Mouse (Mus musculus): ENCODE measurements at regions not wholly inside any gene's neighbourhood (a gene's known extent, or its start where the extent isn't known, plus 50 kb on each side); places are given as distances from the start of the nearest gene placed in this dataset.

GRCm38 (mm10) chr4:124349610-124350295, 260.9 kb downstream of the 3100002H09Rik start:
- DNase-seq (ENCODE audit: low read depth, low spot score): no peak
- Histone ChIP-seq H3K27me3 (ENCODE audit: control insufficient read depth, insufficient read depth, low read length, poor library complexity, severe bottlenecking) (no peaks in the 10 kb centered on the region), H3K36me3 (ENCODE audit: control insufficient read depth, insufficient read depth, low read length, poor library complexity, severe bottlenecking) (no peaks in the 10 kb centered on the region)

- Histone ChIP-seq H3K27me3 (ENCODE audit: control insufficient read depth, insufficient read depth, low read length, poor library complexity, severe bottlenecking) (no peaks in the 10 kb centered on the region), H3K36me3 (ENCODE audit: control insufficient read depth, insufficient read depth, low read length, poor library complexity, severe bottlenecking) (no peaks in the 10 kb centered on the region)
- DNase-seq (ENCODE audit: low read depth, low spot score): no peak
Measured at GRCm38 (mm10) chr4:124349055-124349454, 261.5 kb downstream of the 3100002H09Rik start.

DNA sequence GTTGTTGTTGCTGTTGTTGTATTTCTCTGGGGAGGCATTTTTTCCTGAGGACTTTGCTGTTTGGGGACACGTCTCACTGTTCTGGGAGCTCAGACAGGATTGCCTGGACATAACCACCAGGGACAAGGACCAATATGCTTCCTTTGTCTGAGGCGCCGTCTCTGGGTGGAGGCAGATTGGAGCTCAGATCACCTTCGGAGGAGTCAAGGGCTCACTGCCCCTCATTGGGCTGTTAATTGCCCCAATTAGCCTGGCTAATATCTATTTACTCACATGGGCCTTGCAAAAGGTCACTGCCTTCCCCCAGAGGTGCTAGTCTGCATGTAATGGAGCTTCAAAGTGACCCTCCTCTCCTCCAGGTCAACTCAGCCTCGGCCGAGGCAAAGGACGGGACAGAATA, 270.5 kb downstream of the 3100002H09Rik start:
- DNase-seq (ENCODE audit: low read depth, low spot score): no peak
- Histone ChIP-seq H3K27me3 (ENCODE audit: control insufficient read depth, insufficient read depth, low read length, poor library complexity, severe bottlenecking) (no peaks in the 10 kb centered on the region), H3K36me3 (ENCODE audit: control insufficient read depth, insufficient read depth, low read length, poor library complexity, severe bottlenecking) (no peaks in the 10 kb centered on the region)

- DNase-seq (ENCODE audit: low read depth, low spot score): no peak
- Histone ChIP-seq H3K36me3 (ENCODE audit: control insufficient read depth, insufficient read depth, low read length, poor library complexity, severe bottlenecking) (no peaks in the 10 kb centered on the region), H3K27me3 (ENCODE audit: control insufficient read depth, insufficient read depth, low read length, poor library complexity, severe bottlenecking) (no peaks in the 10 kb centered on the region)
Measured at GRCm38 (mm10) chr4:124335726-124336125, 274.9 kb downstream of the 3100002H09Rik start.

DNA sequence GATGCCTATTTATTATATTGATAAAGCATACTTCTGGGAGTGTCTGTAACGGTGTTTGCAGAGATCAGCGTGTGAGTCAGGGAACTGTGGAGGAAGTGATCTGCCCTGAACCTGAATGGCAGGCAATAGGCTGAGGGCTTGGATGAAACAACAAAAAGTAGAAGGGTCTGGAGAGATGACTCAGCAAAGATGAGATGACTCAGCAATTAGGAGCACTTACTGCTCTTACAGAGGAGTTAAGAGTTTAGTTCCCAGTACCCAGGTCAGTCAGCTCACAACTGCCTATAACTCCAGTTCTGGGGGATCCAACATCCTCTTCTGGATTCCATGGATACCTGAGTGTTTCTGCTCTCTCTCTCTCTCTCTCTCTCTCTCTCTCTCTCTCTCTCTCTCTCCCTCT, 277.6 kb downstream of the 3100002H09Rik start:
- Histone ChIP-seq H3K27me3 (ENCODE audit: control insufficient read depth, insufficient read depth, low read length, poor library complexity, severe bottlenecking) (no peaks in the 10 kb centered on the region), H3K36me3 (ENCODE audit: control insufficient read depth, insufficient read depth, low read length, poor library complexity, severe bottlenecking) (no peaks in the 10 kb centered on the region)
- no peak for DNase-seq (ENCODE audit: low read depth, low spot score)

- Histone ChIP-seq H3K36me3 (ENCODE audit: control insufficient read depth, insufficient read depth, low read length, poor library complexity, severe bottlenecking) (no peaks in the 10 kb centered on the region), H3K27me3 (ENCODE audit: control insufficient read depth, insufficient read depth, low read length, poor library complexity, severe bottlenecking) (no peaks in the 10 kb centered on the region)
- no peak for DNase-seq (ENCODE audit: low read depth, low spot score)
Measured at GRCm38 (mm10) chr4:124332416-124332815, 278.2 kb downstream of the 3100002H09Rik start.

GRCm38 (mm10) chr4:124329107-124329771, 281.4 kb downstream of the 3100002H09Rik start:
- no peak for DNase-seq (ENCODE audit: low read depth, low spot score)
- Histone ChIP-seq H3K36me3 (ENCODE audit: control insufficient read depth, insufficient read depth, low read length, poor library complexity, severe bottlenecking) (no peaks in the 10 kb centered on the region), H3K27me3 (ENCODE audit: control insufficient read depth, insufficient read depth, low read length, poor library complexity, severe bottlenecking) (no peaks in the 10 kb centered on the region)

GRCm38 (mm10) chr4:124326301-124326700, 284.3 kb downstream of the 3100002H09Rik start:
- H3K36me3 ChIP-seq (ENCODE audit: control insufficient read depth, insufficient read depth, low read length, poor library complexity, severe bottlenecking): no peaks in the 10 kb centered on the region
- DNase-seq (ENCODE audit: low read depth, low spot score): no peak
- no peaks in the 10 kb centered on the region for H3K27me3 ChIP-seq (ENCODE audit: control insufficient read depth, insufficient read depth, low read length, poor library complexity, severe bottlenecking)

- no peak for DNase-seq (ENCODE audit: low read depth, low spot score)
- Histone ChIP-seq H3K36me3 (ENCODE audit: control insufficient read depth, insufficient read depth, low read length, poor library complexity, severe bottlenecking) (no peaks in the 10 kb centered on the region), H3K27me3 (ENCODE audit: control insufficient read depth, insufficient read depth, low read length, poor library complexity, severe bottlenecking) (no peaks in the 10 kb centered on the region)
Measured at GRCm38 (mm10) chr4:124323589-124323988, 287.0 kb downstream of the 3100002H09Rik start.

DNA sequence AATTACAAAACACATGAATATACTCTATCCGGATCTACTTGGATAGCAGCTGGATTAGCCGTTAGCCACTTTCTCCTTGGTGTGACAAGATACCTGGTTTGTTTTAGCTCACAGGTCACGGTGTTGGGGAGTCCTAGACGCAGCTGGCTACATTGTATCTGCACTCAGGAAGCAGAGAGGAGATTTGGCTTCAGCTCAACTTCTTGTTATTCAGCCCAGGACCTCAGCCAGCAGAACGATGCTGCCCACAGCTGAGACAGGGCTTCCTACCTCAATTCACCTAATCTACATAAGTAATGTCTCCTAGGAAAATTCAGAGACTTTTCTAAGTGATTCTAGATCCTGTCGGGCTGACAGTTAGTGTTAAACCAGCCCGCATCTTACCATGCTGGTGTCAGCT, 289.4 kb downstream of the 3100002H09Rik start:
- no peaks in the 10 kb centered on the region for H3K36me3 ChIP-seq (ENCODE audit: control insufficient read depth, insufficient read depth, low read length, poor library complexity, severe bottlenecking)
- H3K27me3 ChIP-seq (ENCODE audit: control insufficient read depth, insufficient read depth, low read length, poor library complexity, severe bottlenecking): no peaks in the 10 kb centered on the region
- no peak for DNase-seq (ENCODE audit: low read depth, low spot score)

GRCm38 (mm10) chr4:124317042-124317441, 293.6 kb downstream of the 3100002H09Rik start:
- DNase-seq (ENCODE audit: low read depth, low spot score): no peak
- Histone ChIP-seq H3K36me3 (ENCODE audit: control insufficient read depth, insufficient read depth, low read length, poor library complexity, severe bottlenecking) (no peaks in the 10 kb centered on the region), H3K27me3 (ENCODE audit: control insufficient read depth, insufficient read depth, low read length, poor library complexity, severe bottlenecking) (no peaks in the 10 kb centered on the region)

DNA sequence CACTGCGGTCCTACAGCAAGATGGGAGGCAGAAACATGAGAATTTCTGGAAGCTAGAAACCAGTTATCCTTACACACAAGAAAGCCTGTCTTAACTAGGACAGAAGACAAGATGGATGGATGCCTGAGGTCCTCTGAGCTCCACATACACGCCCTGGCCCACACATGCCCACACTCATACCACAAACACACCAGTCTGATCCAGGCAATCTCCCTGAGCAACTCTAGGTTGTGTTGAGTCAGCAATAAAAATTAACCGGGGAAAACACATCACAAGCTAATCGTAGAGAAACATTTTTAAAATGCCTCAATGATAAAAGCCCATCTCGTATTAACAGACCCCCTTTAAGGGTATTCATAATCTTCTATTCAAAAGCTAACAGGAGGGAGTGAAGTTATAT, 298.9 kb downstream of the 3100002H09Rik start:
- DNase-seq (ENCODE audit: low read depth, low spot score): no peak
- Histone ChIP-seq H3K27me3 (ENCODE audit: control insufficient read depth, insufficient read depth, low read length, poor library complexity, severe bottlenecking) (no peaks in the 10 kb centered on the region), H3K36me3 (ENCODE audit: control insufficient read depth, insufficient read depth, low read length, poor library complexity, severe bottlenecking) (no peaks in the 10 kb centered on the region)

GRCm38 (mm10) chr4:124310594-124310993, 300.0 kb downstream of the 3100002H09Rik start:
- no peaks in the 10 kb centered on the region for H3K36me3 ChIP-seq (ENCODE audit: control insufficient read depth, insufficient read depth, low read length, poor library complexity, severe bottlenecking)
- no peak for DNase-seq (ENCODE audit: low read depth, low spot score)
- no peaks in the 10 kb centered on the region for H3K27me3 ChIP-seq (ENCODE audit: control insufficient read depth, insufficient read depth, low read length, poor library complexity, severe bottlenecking)

GRCm38 (mm10) chr4:124305871-124306555, 304.6 kb downstream of the 3100002H09Rik start:
- DNase-seq (ENCODE audit: low read depth, low spot score): no peak
- Histone ChIP-seq H3K27me3 (ENCODE audit: control insufficient read depth, insufficient read depth, low read length, poor library complexity, severe bottlenecking) (no peaks in the 10 kb centered on the region), H3K36me3 (ENCODE audit: control insufficient read depth, insufficient read depth, low read length, poor library complexity, severe bottlenecking) (no peaks in the 10 kb centered on the region)

- Histone ChIP-seq H3K36me3 (ENCODE audit: control insufficient read depth, insufficient read depth, low read length, poor library complexity, severe bottlenecking) (no peaks in the 10 kb centered on the region), H3K27me3 (ENCODE audit: control insufficient read depth, insufficient read depth, low read length, poor library complexity, severe bottlenecking) (no peaks in the 10 kb centered on the region)
- no peak for DNase-seq (ENCODE audit: low read depth, low spot score)
Measured at GRCm38 (mm10) chr4:124302950-124303349, 307.7 kb downstream of the 3100002H09Rik start.

Data from splenic B cell, adult 2 months (primary cell).